Mouse (Mus musculus) spleen, adult 2 months (tissue): ENCODE measurements at regions not wholly inside any gene's neighbourhood (a gene's known extent, or its start where the extent isn't known, plus 50 kb on each side); places are given as distances from the start of the nearest gene placed in this dataset.
"Not testable (repeated sequence)": the region's sequence is repeated elsewhere in the genome, so short reads cannot be mapped to it uniquely, and the experiment has no call there.

Experiments used
- CTCF ChIP-seq: fragments of 200-500 bp; IDR thresholded peaks from 2 replicates; pipeline ENCODE4 v1.5.1; 2011; ENCODE audit warnings: mild to moderate bottlenecking, inconsistent platforms; ENCODE audit not compliant: insufficient read depth, insufficient read length, insufficient replicate concordance; ENCODE audit errors: extremely low read depth
- POLR2A ChIP-seq: fragments of 200-500 bp; IDR thresholded peaks from 2 replicates; pipeline ENCODE4 v1.6.1; 2011; ENCODE audit warnings: low read depth, low read length, inconsistent platforms

GRCm38 (mm10) chr7:59711741-59712140 is 293.1 kb downstream of the Snurf start:
- TF ChIP-seq CTCF, POLR2A: not testable (repeated sequence)
